Mouse (Mus musculus) gastrocnemius, adult 8-10 months (tissue): ENCODE measurements at regions not wholly inside any gene's neighbourhood (a gene's known extent, or its start where the extent isn't known, plus 50 kb on each side); places are given as distances from the start of the nearest gene placed in this dataset.

Experiments
- DNase-seq, 2 experiments: peaks; one replicate each; pipeline ENCODE4 v3.0.0; 2022; ENCODE audit warnings: low spot score in 2 of 2

DNA sequence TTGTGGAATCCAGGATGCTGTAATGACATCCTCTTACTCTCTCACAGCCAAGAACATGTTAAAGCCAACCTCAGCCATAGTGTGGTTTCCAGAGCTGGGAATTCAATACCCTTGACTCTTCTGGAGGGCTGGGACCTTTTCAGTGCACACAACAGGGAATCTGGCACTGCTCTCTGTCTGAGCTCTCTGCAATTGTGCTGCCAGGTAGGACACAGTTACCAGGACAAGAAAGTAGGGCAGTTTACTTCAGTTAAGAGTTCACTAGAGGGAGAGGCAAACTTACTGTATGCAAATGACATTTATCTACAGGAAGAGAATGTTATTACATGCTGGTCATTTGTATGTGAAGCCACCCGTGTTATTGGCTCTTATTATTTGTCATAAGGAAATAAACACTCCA is 197.6 kb downstream of the Arl4a start:
- DNase-seq, result no peak

GRCm38 (mm10) chr12:39831079-39831478 is 206.7 kb downstream of the Arl4a start:
- DNase-seq, result no peak

GRCm38 (mm10) chr12:39830530-39830929 is 207.3 kb downstream of the Arl4a start:
- no peak for DNase-seq

- DNase-seq, result no peak
These were observed 215.2 kb downstream of the Arl4a start for GRCm38 (mm10) chr12:39822671-39823070.

DNA sequence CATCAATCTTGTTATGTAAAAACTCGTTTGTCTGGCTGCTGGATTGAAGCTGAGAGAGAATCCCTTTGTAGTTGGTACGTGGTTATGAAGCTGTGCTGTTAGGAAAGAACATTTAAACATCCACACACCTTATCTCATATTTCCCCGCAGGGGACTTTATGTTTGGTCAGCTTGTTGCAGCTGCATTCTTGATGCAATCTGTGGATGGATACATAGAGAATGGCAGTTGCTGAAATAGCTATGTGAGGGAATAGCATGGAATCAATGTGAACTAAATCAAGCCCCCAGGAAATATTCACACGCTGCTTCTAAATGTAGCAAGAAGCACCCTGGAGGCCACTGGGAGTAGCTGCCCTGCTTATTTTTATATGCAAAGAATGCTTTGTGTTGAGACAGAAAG is 236.3 kb downstream of the Arl4a start:
- no peak for DNase-seq

- DNase-seq, result no peak
These were observed 240.0 kb downstream of the Arl4a start for GRCm38 (mm10) chr12:39797843-39798242.

- no peak for DNase-seq
These were observed 240.9 kb downstream of the Arl4a start for GRCm38 (mm10) chr12:39796939-39797338.

- no peak for DNase-seq
These were observed 252.8 kb downstream of the Arl4a start for GRCm38 (mm10) chr12:39785026-39785425.

DNA sequence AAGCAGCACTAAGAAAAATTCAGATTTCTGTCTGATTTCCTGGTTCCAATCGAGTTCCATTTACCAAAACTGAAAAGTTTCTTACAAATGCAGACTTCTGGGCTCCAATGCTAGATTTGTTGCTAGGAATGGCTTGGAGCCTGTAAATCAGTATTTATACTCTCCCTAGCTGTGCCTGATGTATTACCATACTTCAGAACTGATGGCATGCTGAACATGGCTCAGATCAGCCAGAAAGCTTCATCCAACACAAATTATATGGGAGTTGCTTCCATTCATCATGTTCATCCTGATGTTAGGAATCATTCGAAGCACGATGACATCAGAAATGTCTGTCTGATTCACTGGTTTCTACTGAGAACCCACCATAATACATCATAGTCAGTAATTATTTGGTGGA is 253.3 kb downstream of the Arl4a start:
- no peak for DNase-seq

DNA sequence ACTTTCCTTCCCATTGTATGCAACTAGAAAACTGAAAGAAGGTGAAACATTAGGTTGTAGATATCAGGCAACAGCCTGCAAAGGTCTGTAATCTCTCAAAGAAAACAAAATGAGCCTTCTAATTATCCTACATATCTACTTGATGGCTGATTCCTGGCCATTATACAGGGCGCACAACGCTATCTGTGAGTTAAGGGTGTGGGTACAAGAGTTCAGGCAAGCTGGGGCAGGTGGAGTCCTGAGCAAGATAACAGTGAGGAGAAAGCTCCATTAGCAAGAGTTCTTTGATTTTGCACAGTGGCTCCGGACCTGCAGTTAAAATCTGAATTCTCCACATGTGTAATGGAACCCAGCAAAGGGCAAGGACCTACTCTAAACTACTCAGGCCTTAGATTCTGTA is 261.7 kb downstream of the Arl4a start:
- DNase-seq, result no peak

DNA sequence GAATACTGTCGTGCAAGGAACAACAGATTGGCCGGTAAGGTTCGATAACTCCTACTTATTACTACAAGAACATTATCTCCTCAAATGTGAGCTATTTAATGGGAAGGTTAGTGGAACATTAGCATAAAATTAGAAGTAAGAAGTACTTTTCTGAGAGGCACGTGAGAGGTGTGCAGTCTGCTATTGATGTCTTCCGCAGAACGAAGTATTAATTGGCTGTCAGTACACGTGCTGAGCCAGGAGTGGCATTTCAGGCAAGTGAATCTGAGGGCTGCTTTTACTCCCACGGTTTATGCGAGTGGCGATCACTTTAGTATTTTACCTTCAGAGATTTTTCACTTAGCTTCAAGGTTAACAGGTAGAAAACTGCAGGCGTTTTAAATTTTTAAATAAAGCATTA is 270.8 kb downstream of the Arl4a start:
- no peak for DNase-seq

- DNase-seq, result no peak
These were observed 274.3 kb downstream of the Arl4a start for GRCm38 (mm10) chr12:39763529-39763928.

DNA sequence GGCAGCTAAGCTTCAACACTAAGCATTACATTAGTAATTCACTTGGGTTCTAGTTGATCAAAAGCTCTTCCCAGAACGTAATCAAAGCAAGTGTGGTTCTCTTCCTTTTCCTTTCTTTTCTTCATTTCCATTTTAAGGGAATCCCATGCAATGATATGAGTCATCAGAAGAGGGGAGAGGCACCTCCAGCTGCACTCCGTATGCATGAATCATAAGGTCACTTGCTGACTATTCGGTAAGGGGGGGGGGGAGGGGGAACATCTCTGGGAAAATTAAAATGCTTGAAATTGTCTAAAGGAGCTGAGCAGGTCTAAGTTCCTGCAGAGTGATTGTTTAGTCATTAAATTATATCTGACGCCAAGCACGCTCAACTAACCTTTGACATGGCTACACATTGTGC is 275.9 kb downstream of the Arl4a start:
- DNase-seq, result no peak

- no peak for DNase-seq
These were observed 276.5 kb downstream of the Arl4a start for GRCm38 (mm10) chr12:39761326-39761725.

- DNase-seq, result no peak
These were observed 279.9 kb downstream of the Arl4a start for GRCm38 (mm10) chr12:39757975-39758374.

DNA sequence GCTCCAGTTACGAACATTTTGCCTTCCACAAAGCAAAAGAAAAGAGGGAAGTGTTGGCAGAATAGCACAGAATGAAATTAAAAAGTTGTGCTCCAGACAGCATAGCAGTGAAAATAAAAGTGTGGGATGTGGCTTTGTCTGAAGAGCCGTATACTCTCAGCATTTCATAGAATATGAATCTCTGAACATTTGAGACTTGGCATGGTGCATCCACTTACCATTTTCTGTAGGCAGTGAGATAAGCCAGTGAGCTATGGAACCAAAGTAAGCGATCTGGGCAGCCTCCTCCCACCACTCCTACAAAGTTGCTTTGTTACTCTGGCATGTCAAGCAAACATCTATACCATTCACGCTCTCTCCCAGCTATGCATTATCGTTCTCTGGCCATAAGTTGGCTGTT is 286.0 kb downstream of the Arl4a start:
- DNase-seq, result no peak

- no peak for DNase-seq
These were observed 295.4 kb downstream of the Arl4a start for GRCm38 (mm10) chr12:39742156-39743063.

DNA sequence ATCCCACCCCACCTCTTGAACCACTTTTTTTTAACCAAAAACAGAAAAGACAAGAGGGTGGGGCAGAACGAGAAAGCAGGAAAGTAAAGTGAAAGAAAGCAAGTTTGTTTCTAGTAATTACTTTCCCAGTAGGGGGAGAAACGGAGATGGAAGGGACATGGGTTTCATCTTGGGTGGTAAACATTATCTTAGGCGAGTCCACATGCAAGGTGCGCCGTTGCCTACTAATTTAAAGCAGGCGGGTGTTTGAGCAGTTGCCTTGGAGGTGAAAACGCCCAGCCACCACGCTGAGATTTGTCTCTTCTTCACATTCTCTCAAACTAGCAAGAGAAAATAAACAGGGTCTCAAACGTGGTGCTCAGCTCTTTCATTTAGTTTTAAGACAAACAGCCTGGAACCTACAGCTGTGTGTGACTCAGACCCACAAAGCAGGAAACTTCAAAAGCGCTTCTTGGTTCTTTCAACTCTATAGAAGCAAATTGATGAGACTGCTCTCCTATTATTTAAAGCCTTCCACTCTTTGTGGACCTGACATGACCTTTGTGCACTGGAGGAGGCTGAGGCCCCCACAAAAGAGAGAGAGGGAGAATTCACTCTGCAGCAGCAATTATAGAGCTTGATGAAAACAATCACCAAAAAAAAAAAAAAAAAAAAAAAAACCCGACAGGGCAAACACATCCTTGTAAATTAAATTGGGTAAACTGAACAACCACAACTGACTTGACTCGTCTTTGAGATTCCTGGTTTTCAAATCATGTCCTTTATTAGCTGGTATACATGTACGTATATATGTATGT is 296.6 kb downstream of the Arl4a start:
- no peak for DNase-seq

GRCm38 (mm10) chr12:39736966-39737365 is 300.9 kb downstream of the Arl4a start:
- DNase-seq, result no peak

DNA sequence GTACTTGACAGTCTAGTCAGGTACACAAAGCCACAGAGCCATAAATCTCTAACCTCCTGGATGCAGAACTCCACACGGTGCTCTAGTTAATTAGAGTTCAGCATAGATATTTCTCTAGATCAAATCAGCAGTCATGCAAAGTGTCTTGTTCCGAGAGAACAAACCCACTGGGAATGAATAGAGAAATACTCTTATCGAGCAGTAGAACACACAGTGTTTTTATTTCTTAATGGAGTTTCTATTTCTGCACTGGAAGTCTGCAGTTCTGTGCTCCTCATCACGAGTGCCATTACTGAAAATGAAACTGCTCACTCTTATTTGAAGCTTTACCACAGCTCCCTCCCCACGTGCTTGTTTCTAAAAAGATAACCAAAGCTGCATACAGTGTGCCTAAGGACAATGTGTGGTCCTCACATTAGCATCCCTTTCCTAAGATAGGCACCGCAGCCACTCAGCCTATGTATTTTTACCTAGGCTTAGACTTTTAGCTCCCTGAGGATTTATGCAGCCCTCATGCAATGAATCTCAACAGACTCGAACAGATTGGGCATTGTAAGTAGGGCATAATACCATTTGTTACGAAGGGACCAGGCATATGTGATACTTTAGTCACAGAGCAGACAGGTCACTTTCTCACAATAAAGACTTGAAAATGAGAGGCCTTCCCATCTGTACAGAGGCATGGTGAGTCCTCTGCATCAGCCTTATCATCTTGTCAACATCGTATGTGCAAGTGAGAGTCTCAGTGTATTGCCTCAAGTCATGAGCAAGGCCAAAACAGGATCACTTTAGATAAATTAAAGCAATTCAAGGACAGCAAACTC is 301.5 kb downstream of the Arl4a start:
- no peak for DNase-seq

DNA sequence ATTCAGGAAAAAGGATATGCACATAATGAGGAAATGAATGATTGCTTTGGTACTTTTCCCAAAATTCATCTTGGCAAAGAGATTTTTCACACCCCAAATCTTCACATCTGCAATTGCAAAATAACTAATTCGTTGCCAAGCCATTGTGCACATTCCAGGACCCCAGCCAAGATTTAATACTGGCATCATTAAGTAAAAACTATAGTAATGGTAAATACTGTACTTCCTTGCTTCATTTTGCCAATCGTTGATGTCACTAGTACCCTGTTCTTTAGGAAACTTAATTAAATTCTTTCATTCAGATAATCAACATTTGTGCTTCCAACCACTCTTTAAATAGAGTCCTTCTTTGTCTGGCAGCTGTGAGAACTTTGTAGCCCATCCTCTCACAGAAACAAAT is 303.6 kb downstream of the Arl4a start:
- no peak for DNase-seq

GRCm38 (mm10) chr12:39731177-39731576 is 306.6 kb downstream of the Arl4a start:
- no peak for DNase-seq
